Mouse (Mus musculus) adipose tissue, adult 10 weeks (tissue): ENCODE data around the gene Slfn1. TPM values are rescaled to one million over a fixed set of nuclear protein-coding genes. Genes with fewer than 3 reads are reported as not detected.

Experiments used
- polyA plus RNA-seq: library from polyadenylated mRNA; stranded (reverse); fragments of 350-450 nt; fragmentation: Illumina TruSeq; extraction: RNeasy Lipid Tissue Mini Kit (QIAGEN cat#74804); gene quantifications from one replicate; pipeline ENCODE4 v1.2.3, GENCODE M21; 2014; ENCODE audit warnings: low read depth, low replicate concordance

Slfn1 gene
- polyA plus RNA-seq = 0.74 TPM

GRCm38 (mm10) chr11:83116597-83117227, at the start of gene Slfn1:
Gene Slfn1 (plus strand): TSS chr11:83116849.

Other genes starting within 250 kb of the Slfn1 start
- 21.8 TPM for gene Rffl, start 245.6 kb upstream of the Slfn1 start, polyA plus RNA-seq
- 21.5 TPM for gene Rad51d, start 226.2 kb upstream of the Slfn1 start, polyA plus RNA-seq
- 1.2 TPM for gene Fndc8, start 224.7 kb upstream of the Slfn1 start, polyA plus RNA-seq
- 9.0 TPM for gene Nle1, start 208.4 kb upstream of the Slfn1 start, polyA plus RNA-seq
- gene Unc45b, start 206.3 kb upstream of the Slfn1 start, polyA plus RNA-seq = 9.3 TPM
- 33.9 TPM for gene Slfn5, start 165.5 kb upstream of the Slfn1 start, polyA plus RNA-seq
- gene Slfn9, start 125.0 kb upstream of the Slfn1 start, polyA plus RNA-seq = 1.1 TPM
- 2.9 TPM for gene Slfn8, start 96.0 kb upstream of the Slfn1 start, polyA plus RNA-seq
- gene Slfn2, start 51.7 kb upstream of the Slfn1 start, polyA plus RNA-seq = 9.4 TPM
- 0.12 TPM for gene Slfn4, start 58.3 kb downstream of the Slfn1 start, polyA plus RNA-seq
- 0.82 TPM for gene Slfn3, start 74.5 kb downstream of the Slfn1 start, polyA plus RNA-seq
- not detected for gene Slfn14, start 169.9 kb downstream of the Slfn1 start, polyA plus RNA-seq
- gene Ap2b1, start 182.2 kb downstream of the Slfn1 start, polyA plus RNA-seq = 68.6 TPM
- 13.5 TPM for gene Pex12, start 185.7 kb downstream of the Slfn1 start, polyA plus RNA-seq